Mouse (Mus musculus): ENCODE data around the gene Fabp3. TPM values are rescaled to one million over a fixed set of nuclear protein-coding genes. Genes with fewer than 3 reads are reported as not detected.

The Fabp3 gene
- polyA plus RNA-seq, 1 experiment from 2014 or later, result 10.7 TPM

DNA sequence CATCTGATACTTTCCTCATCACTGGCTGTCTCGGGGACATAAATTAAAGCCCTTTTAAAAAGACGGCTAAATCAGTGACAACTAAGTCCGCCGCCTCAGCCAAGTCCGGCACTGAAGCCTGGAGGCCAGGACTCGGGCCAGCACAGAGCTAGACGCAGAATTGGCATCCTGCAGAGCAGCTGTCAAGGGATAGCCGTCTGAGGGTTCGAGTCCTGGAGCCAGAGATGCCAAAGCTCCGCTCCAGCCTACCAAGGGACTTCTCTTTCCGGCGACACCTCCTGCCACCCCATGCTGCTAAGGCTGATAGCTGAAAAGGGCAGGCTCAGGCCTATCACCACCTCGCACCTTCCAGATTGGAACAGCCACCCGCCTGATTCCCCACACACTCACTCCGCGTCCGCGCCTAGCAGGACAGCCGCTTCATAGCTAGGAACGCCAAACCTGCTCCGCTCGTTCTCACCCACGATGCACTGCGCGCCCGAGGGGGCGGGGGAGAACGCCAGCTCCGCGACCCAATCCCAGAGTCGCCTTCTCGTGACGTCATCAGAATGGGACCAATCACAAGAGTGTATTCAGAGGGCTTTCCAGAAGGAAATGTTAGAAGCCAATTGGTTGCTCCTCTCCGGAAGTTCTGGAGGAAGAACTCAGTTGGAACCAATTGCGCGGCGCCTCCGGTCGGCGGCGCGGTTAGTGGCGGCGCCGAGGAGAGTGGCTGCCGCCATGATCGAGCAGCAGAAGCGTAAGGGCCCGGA is 51.3 kb downstream of the Fabp3 start, which contains the start of the genes Zcchc17 and Snrnp40:
TSS of gene Zcchc17 (minus strand) at position 458 of the 752 bp plus-strand sequence.
TSS of gene Snrnp40 (plus strand) at position 647 of the 752 bp plus-strand sequence.
- peak; percentile 99 for ATAC-seq (replicated peaks; ENCODE audit: low FRiP score)
- H3K9ac ChIP-seq (ENCODE audit: low read length), result peak within 1 kb of the TSS; percentile 96
- H3K4me3 ChIP-seq (ENCODE audit: low read depth, low read length), result peak within 1 kb of the TSS; percentile 96
- H3K27me3 ChIP-seq (ENCODE audit: control insufficient read depth, insufficient read depth, low read length), result no peaks in the 10 kb centered on the region
- no peaks in the 10 kb centered on the region; the same call in 1 of the 2 replicates for H3K36me3 ChIP-seq (ENCODE audit: control insufficient read depth, insufficient read depth, low read length)
- no peaks in the 10 kb centered on the region for H3K9me3 ChIP-seq (ENCODE audit: control insufficient read depth, low read length)
- H3K27ac ChIP-seq (ENCODE audit: low read depth, low read length), result peak within 1 kb of the TSS; percentile 31; the same call in 1 of the 2 replicates
- H3K4me1 ChIP-seq (replicated peaks; ENCODE audit: control insufficient read depth, insufficient read depth, low read length), result peaks cover 2% of the 10 kb centered on the region
- DNase-seq (ENCODE audit: low spot score), result peak; percentile 98
- H3K4me2 ChIP-seq (ENCODE audit: low read depth, low read length, severe bottlenecking), result peak within 1 kb of the TSS; percentile 93
- under 1% methylated on average over 49 of the region's 49 CpGs for WGBS

DNA sequence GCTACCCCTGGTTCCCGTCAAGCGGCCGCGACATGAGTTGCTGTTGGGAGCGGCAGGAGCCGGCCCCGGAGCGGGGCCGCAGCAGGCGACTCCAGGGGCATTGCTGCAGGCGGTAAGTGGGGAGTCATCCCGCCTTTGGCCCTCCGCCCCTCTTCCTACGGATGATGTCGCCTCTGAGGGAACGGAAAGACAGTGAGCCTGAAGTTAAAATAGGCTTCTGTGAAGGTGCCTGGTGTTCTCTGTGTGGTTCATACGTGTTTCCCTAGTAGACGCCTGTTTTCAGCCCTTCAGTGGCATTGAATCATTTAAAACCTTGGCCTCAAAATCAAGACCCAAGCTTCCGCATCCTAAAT is 51.8 kb downstream of the Fabp3 start:
- ATAC-seq (replicated peaks; ENCODE audit: low FRiP score) (no peak), DNase-seq (ENCODE audit: low spot score) (no peak)
- Histone ChIP-seq H3K4me1 (replicated peaks; ENCODE audit: control insufficient read depth, insufficient read depth, low read length) (peaks cover 2% of the 10 kb centered on the region), H3K9me3 (ENCODE audit: control insufficient read depth, low read length) (no peaks in the 10 kb centered on the region), H3K4me3 (ENCODE audit: low read depth, low read length) (peak overlapping the region; percentile 96), H3K9ac (ENCODE audit: low read length) (peak overlapping the region; percentile 96), H3K27me3 (ENCODE audit: control insufficient read depth, insufficient read depth, low read length) (no peaks in the 10 kb centered on the region), H3K4me2 (ENCODE audit: low read depth, low read length, severe bottlenecking) (peak overlapping the region; percentile 85), H3K27ac (ENCODE audit: low read depth, low read length) (0 out of 2 replicates have a peak overlapping the region, but pooled peaks have one; percentile 31), H3K36me3 (ENCODE audit: control insufficient read depth, insufficient read depth, low read length) (peaks cover 5% of the 10 kb centered on the region; the same call in 1 of the 2 replicates)
- 1% methylated on average over 19 of the region's 19 CpGs for WGBS

Other genes starting within 250 kb of the Fabp3 start
- gene Pef1, start 206.0 kb upstream of the Fabp3 start, polyA plus RNA-seq (2014; fragmentation: Nextera tagmentation; extraction: Ambion mirVana), result 62.7 and 75.8 TPM in 2 replicates
- 0.27 and 0.28 TPM in 2 replicates for gene Hcrtr1, start 169.2 kb upstream of the Fabp3 start, polyA plus RNA-seq (2014; fragmentation: Nextera tagmentation; extraction: Ambion mirVana)
- 7.6 and 7.9 TPM in 2 replicates for gene Tinagl1, start 133.5 kb upstream of the Fabp3 start, polyA plus RNA-seq (2014; fragmentation: Nextera tagmentation; extraction: Ambion mirVana)
- gene Gm853, start 86.2 kb upstream of the Fabp3 start, polyA plus RNA-seq (2014; fragmentation: Nextera tagmentation; extraction: Ambion mirVana), result 0.39 TPM in 1 of 2 replicates, not detected in the other
- gene Serinc2, start 29.4 kb upstream of the Fabp3 start, polyA plus RNA-seq (2014; fragmentation: Nextera tagmentation; extraction: Ambion mirVana), result 83.4 and 86.8 TPM in 2 replicates
- gene Gm10570, start 79 bp downstream of the Fabp3 start, polyA plus RNA-seq (2014; fragmentation: Nextera tagmentation; extraction: Ambion mirVana), result not detected in 2 replicates
- 71.0 and 77.0 TPM in 2 replicates for gene Zcchc17, start 51.3 kb downstream of the Fabp3 start, polyA plus RNA-seq (2014; fragmentation: Nextera tagmentation; extraction: Ambion mirVana)
- gene Snrnp40, start 51.5 kb downstream of the Fabp3 start, polyA plus RNA-seq (2014; fragmentation: Nextera tagmentation; extraction: Ambion mirVana), result 214 and 238 TPM in 2 replicates

Data from forebrain, embryonic 11.5 days (tissue).